Mouse (Mus musculus): ENCODE results near the gene Flt1. TPM values are rescaled to one million over a fixed set of nuclear protein-coding genes. Genes with fewer than 3 reads are reported as not detected.

The Flt1 gene
- total and polyA plus RNA-seq, 3 experiments = 0.03 to 0.08 TPM; not detected in 1

DNA sequence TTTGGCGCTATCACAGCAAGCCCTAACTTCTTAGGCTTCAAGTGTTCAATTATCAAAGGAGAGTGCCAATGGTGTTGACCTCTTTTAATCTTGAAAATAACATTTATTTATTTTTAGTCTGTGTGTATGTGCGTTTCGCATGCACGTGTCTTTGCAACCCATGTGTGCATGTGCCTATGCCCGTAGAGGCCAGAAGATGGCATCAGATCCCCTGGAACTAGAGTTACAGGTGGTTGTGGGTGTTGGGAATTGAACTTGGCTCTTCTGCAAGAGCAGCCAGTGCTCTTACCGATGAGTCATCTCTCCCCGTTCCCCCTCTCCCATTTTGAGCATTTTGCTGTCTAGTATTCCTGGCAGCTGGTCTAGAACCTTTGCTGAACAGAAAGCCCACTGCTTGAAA, 70.0 kb downstream of the Flt1 start:
- TF ChIP-seq KAT2A (conservative IDR thresholded peaks at IDR 0.05; ENCODE audit: low read depth, low read length) = no peak
- TF ChIP-seq RAD21 (IDR thresholded peaks at IDR 0.05; ENCODE audit: low read depth, low read length) = peak; percentile 52
- no peak for TF ChIP-seq TCF12 (IDR thresholded peaks at IDR 0.05; ENCODE audit: low read depth, low read length)
- TF ChIP-seq CHD2 (IDR thresholded peaks at IDR 0.05; ENCODE audit: low read length) = no peak
- no peak for TF ChIP-seq NELFE (IDR thresholded peaks at IDR 0.05; ENCODE audit: low read depth, low read length)
- TF ChIP-seq NRF1 (IDR thresholded peaks at IDR 0.05; ENCODE audit: insufficient read depth, low read depth, low read length, poor library complexity, severe bottlenecking) = no peak
- peak; percentile 29 to 50 (median 44); a peak in 5 of 6 replicates for TF ChIP-seq CTCF (IDR thresholded peaks at IDR 0.05 in 2 of 3, conservative IDR thresholded peaks at IDR 0.05 in 1 of 3; ENCODE audit: control insufficient read depth in 1 of 3, insufficient read depth in 1 of 3, low read depth in 2 of 3, low read length in 3 of 3, poor library complexity in 1 of 3, severe bottlenecking in 1 of 3)
- TF ChIP-seq UBTF (IDR thresholded peaks at IDR 0.05; ENCODE audit: borderline replicate concordance, insufficient read depth, low read depth, low read length) = no peak
- peak; percentile 14; the same call in 1 of the 2 replicates for TF ChIP-seq ZC3H11A (IDR thresholded peaks at IDR 0.05; ENCODE audit: low read depth, low read length)
- no peak for TF ChIP-seq TBP (IDR thresholded peaks at IDR 0.05; ENCODE audit: low read depth, low read length)
- TF ChIP-seq MYB (IDR thresholded peaks at IDR 0.05; ENCODE audit: low read depth, low read length) = no peak
- peak; percentile 47 for TF ChIP-seq SMC3 (IDR thresholded peaks at IDR 0.05; ENCODE audit: low read depth, low read length)
- no peak for TF ChIP-seq USF2 (IDR thresholded peaks at IDR 0.05; ENCODE audit: borderline replicate concordance in 1 of 2, insufficient read depth in 1 of 2, low read depth in 1 of 2, low read length in 2 of 2)
- no peak overlapping the region for H3K4me3 ChIP-seq (ENCODE audit: control insufficient read depth in 1 of 2, insufficient read depth in 1 of 2, low read depth in 2 of 2, low read length in 2 of 2)
- H3K9ac ChIP-seq (ENCODE audit: control insufficient read depth, low read depth, low read length, poor library complexity, severe bottlenecking) = no peak overlapping the region
- no peaks in the 10 kb centered on the region for H3K27me3 ChIP-seq (ENCODE audit: control insufficient read depth in 1 of 2, insufficient read depth in 2 of 2, low read length in 2 of 2)
- H3K79me2 ChIP-seq (ENCODE audit: control insufficient read depth, insufficient read depth, low read length, poor library complexity) = no peaks in the 10 kb centered on the region
- H3K4me1 ChIP-seq (ENCODE audit: control insufficient read depth in 1 of 2, insufficient read depth in 2 of 2, low read length in 2 of 2) = peaks cover 0 to 10% of the 10 kb centered on the region in 2 experiments; a peak in 2 of 4 replicates
- H3K27ac ChIP-seq (ENCODE audit: control insufficient read depth, low read depth, low read length) = no peak overlapping the region
- H3K36me3 ChIP-seq (ENCODE audit: control insufficient read depth in 1 of 2, insufficient read depth in 2 of 2, low read length in 2 of 2) = peaks cover 0 to 8% of the 10 kb centered on the region in 2 experiments; a peak in 2 of 4 replicates
- peak; percentile 25 for DNase-seq (ENCODE audit: low read depth, low spot score)
- H3K9me3 ChIP-seq (replicated peaks; ENCODE audit: insufficient read depth, low read length) = no peaks in the 10 kb centered on the region

DNA sequence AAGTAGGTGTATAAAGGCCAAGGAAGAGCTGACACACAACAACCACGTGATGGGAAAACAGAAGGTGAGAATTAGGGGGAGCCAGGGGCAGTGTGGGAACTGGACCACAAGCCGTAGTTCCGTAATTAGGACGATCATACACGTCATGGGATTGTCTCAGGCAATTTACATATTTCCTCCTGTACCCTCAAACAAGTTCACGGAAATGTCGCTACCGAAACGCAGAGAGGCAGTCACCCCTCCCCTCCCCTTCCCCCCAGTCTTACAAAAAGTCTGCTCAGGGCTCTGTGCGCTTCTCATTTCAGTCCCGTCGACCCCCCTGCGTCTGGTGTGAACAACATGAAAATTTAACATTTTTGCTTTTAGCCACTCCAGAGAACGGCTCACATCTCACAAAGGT, 74.6 kb downstream of the Flt1 start:
- no peak overlapping the region for H3K27ac ChIP-seq (ENCODE audit: control insufficient read depth, low read depth, low read length)
- H3K9me3 ChIP-seq (replicated peaks; ENCODE audit: insufficient read depth, low read length) = no peaks in the 10 kb centered on the region
- no peak for DNase-seq (ENCODE audit: low read depth, low spot score)
- no peaks in the 10 kb centered on the region for H3K4me1 ChIP-seq (ENCODE audit: control insufficient read depth in 1 of 2, insufficient read depth in 2 of 2, low read length in 2 of 2)
- no peak for TF ChIP-seq E2F4 (IDR thresholded peaks at IDR 0.05; ENCODE audit: borderline replicate concordance, low read depth, low read length)
- TF ChIP-seq POLR2AphosphoS5 (IDR thresholded peaks at IDR 0.05; ENCODE audit: borderline replicate concordance, low read depth, low read length) = no peak
- TF ChIP-seq TBP (IDR thresholded peaks at IDR 0.05; ENCODE audit: low read depth, low read length) = no peak
- no peak for TF ChIP-seq MAX (IDR thresholded peaks at IDR 0.05; ENCODE audit: low read length)
- TF ChIP-seq SIN3A (IDR thresholded peaks at IDR 0.05; ENCODE audit: low read length) = no peak
- no peak for TF ChIP-seq ETS1 (IDR thresholded peaks at IDR 0.05; ENCODE audit: low read depth, low read length)
- no peaks in the 10 kb centered on the region for H3K36me3 ChIP-seq (ENCODE audit: control insufficient read depth in 1 of 2, insufficient read depth in 2 of 2, low read length in 2 of 2)
- H3K27me3 ChIP-seq (ENCODE audit: control insufficient read depth in 1 of 2, insufficient read depth in 2 of 2, low read length in 2 of 2) = no peaks in the 10 kb centered on the region
- no peak overlapping the region for H3K9ac ChIP-seq (ENCODE audit: control insufficient read depth, low read depth, low read length, poor library complexity, severe bottlenecking)
- H3K4me3 ChIP-seq (ENCODE audit: control insufficient read depth in 1 of 2, insufficient read depth in 1 of 2, low read depth in 2 of 2, low read length in 2 of 2) = no peak overlapping the region
- no peaks in the 10 kb centered on the region for H3K79me2 ChIP-seq (ENCODE audit: control insufficient read depth, insufficient read depth, low read length, poor library complexity)

Data from MEL (cell line).